Mouse (Mus musculus) thymus, adult 2 months (tissue): ENCODE measurements around the gene Smyd1.

Experiments used
- CTCF ChIP-seq: fragments of 200-500 bp; IDR thresholded peaks from 2 replicates; pipeline ENCODE4 v1.5.1; 2012; ENCODE audit warnings: mild to moderate bottlenecking, control low read depth, low read length, moderate library complexity, borderline replicate concordance; ENCODE audit not compliant: control insufficient read depth, poor library complexity, insufficient read depth; ENCODE audit errors: extremely low read depth
- POLR2A ChIP-seq: fragments of 200-500 bp; IDR thresholded peaks from 2 replicates; pipeline ENCODE4 v1.6.1; 2012; ENCODE audit warnings: mild to moderate bottlenecking, low read length, control low read depth, moderate library complexity; ENCODE audit not compliant: control insufficient read depth, poor library complexity, insufficient read depth; ENCODE audit errors: extremely low read depth

GRCm38 (mm10) chr6:71237031-71237431, 85.0 kb downstream of the Smyd1 start:
- no peak for TF ChIP-seq CTCF
- TF ChIP-seq POLR2A = no peak
